Mouse (Mus musculus): ENCODE data around the gene Spata5. TPM values are rescaled to one million over a fixed set of nuclear protein-coding genes. Genes with fewer than 3 reads are reported as not detected.
"Not testable (repeated sequence)": the region's sequence is repeated elsewhere in the genome, so short reads cannot be mapped to it uniquely, and the experiment has no call there.

Spata5 gene
- total RNA-seq, 2 experiments from 2014 or later = 10.9 to 12.9 TPM

DNA sequence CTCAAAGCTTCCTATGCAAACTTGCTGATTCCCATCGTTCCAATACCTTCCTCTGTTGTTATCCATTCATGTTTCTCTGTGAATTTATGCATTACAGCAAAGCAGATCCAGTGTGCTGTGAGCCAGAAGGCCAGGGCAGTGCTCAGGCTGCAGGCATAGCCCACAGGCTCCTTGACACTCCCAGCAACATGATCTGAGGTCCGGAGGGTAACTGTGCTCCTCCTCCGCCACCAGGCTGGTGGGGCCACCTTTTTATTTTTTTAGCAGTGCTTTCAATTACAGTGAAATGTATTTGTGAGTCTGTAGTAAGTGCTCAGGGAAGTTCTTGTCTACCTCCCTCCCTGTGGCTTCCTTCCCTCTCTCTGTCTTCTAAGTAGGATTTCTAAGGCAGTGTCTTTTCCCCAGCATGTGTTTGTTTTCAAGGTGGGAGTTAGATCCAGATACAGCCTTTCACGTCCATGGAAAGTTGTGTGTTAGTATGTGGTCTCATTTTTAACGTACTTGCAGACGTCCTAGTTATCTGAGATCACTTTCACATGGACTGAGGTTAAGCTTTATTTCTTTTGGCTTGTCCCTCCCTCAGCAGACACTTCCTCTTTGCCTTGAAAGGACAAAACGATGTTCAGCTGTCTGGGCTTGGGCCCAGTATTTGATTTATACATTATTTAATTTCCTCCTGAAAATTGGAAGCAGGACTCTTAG is 136.9 kb downstream of the Spata5 start:
- DNase-seq = no peak
- intact Hi-C loops (cut with DNase I; ENCODE audit: low total_unique reads) = no loop called here

DNA sequence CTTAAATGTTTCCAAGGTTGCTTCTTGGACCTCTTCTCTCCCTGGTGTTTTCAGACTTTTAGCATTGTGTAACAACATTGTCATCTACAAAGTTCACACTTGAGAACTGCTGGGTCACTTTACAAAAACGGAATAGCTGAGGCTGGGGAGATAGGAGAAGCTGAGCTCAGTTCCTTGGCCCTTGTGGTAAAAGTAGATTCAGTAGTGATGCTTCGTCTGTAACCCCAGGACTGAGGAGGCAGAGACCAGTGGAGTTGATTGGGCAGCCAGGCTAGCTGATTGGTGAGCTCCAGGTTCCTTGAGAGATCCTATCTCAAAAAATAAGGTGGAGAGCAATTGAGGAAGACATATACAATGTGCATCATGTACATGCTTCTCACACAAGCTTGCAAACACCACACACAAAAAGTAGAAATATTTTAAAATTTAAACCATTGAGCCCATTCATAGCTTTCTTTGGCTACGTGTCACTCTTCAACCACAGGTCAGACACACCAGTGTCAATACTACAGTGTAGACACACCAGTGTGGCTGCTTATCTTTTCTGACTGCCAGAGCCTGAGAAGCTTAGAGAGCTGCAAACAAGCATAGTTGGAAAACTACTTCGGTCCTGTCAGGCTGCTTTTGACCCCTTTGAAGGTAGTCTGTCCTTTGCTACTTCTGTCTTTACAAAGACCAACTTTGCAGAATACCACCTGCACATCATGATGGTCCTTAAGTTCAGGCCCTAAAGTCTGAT is 138.2 kb downstream of the Spata5 start:
- no peak for DNase-seq
- intact Hi-C loops (cut with DNase I; ENCODE audit: low total_unique reads) = no loop called here

DNA sequence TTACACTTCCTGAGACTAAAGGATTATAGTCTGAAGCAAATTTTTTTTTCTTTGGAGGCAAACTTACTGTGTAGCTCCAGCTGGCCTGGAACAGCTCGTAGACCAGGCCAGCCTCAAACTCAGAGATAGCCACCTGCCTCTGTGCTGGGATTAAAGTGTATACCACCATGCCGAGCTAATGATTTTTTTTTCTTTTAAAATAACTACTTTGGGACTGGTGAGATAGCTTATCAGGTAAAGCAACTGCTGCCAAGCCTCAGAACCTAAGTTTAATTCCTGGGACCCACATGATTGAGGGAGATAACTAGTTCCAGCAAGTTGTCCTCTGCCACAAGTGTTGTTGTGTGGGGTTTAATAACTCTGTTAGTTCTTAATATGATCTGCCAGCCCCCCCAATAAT is 139.6 kb downstream of the Spata5 start:
- intact Hi-C loops (cut with DNase I; ENCODE audit: low total_unique reads) = no loop called here
- DNase-seq = no peak

DNA sequence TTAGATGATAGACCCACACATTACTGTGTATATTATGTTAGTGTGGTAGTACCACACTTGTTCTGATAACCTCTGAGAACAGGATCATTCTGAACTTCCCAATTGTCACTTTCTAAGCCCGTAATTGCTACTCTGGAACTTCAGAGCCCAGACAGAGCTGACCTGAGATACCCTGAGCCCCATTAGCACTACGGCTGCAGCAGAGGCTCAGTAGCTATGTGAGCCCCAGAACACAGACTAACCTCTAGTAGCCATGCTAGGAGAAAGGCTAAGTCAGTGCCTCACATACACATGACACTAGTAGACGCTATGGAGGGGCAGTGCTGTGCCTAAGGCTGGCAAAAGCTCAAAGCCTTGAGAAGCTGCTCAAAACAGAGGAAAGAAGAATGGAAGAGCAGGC is 141.8 kb downstream of the Spata5 start:
- DNase-seq = no peak
- intact Hi-C loops (cut with DNase I; ENCODE audit: low total_unique reads) = no loop called here

DNA sequence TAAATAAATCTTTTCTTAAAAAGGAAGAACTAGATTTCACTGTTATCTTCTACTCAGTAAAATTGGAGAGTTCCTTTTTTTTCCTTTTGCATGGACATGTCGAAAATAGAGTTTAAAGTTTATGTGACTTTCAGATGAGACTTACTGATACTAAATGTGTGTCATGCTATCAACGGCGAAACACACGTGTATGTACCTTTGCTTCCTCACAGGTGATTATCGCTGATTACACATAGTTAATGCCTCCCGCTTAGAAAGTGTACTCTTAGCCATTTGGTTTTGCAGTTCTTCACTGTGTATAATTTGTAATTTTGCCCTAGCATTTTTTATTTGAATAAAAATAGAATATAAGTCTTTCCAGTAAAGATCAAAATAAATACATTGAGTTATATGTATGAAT is 146.4 kb downstream of the Spata5 start:
- intact Hi-C loops (cut with DNase I; ENCODE audit: low total_unique reads) = no loop called here
- DNase-seq = no peak

DNA sequence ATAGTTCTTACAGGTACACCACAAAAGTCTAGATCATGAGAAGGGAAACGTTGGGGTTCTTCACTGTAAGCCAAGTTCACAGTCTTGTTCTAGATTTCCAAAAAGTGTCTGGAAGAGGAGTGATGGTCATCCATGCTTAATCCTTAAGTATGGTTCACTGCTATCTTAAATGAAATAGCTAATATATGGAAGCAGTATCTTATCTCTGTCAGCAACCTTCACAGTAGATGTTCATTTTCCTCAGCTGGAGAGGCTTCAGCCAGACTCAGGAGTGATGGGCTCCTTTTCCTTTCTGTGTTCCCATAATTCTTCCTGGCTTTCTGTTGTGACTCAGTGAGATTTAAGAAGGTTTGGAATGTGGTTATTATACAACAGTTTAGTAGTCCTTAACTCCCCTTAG is 147.8 kb downstream of the Spata5 start:
- no peak for DNase-seq
- intact Hi-C loops (cut with DNase I; ENCODE audit: low total_unique reads) = no loop called here

DNA sequence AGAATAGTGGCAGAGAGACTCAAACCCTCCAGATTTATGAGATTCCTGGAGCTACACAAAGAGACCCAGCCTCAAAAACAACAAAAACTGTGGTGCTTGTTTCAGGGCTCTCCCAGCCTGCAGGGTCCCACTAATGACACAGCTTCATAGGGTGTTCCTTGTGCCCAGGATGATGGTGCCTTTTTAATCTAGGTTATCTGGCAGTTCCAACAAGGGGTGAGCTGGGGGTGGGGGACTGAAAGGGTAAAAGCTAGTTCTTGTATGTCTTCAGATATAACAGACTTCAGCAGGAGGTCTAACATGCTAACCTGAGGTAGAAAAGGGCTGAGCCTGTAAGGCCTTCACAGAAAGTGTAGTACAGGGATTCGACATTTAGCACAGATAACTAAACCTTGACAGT is 149.1 kb downstream of the Spata5 start:
- intact Hi-C loops (cut with DNase I; ENCODE audit: low total_unique reads) = no loop called here
- no peak for DNase-seq

DNA sequence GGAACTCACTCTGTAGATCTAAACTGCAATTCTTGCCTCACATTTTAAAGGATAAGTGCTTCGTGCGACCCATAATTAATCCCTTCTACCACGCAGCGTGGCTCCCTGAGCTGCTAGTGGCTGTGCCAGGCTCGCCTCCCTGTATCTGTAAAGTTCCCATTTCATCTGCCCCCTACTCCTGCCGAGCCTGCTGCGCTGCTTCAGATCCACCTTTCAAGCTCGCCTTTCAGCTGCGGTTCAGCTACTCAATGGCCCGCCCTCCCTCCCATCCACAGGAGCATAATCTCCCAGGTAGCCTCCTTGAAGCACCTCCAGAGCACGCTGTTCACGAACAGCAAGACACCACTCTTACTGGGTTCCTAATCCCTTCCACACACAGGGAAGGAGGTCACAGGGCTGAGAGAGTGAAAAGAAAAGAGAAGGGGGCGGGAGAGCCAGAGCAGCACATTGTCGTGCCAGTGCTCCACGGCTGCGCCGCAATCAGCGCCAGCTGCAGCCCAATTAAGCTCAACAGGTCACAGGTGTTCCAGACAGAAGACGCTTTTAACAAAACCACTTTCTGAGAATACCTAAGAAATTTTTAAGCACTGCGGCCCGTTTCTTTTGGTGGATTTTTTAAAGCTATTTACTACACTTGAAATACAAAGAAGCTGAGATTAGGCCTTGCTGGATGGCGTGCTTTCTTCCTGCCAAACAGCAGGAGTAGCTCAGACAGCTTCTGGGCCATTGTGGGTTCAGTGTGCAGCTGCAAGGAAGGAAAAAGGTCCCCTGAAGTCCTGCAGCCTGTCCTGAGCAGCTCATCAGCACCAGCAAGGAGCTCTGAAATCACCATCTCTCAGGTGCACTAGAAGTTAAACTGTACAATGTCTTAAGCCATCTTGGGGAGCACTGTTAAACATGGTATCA is 150.2 kb downstream of the Spata5 start:
- intact Hi-C loops (cut with DNase I; ENCODE audit: low total_unique reads) = no loop called here
- no peak for DNase-seq

DNA sequence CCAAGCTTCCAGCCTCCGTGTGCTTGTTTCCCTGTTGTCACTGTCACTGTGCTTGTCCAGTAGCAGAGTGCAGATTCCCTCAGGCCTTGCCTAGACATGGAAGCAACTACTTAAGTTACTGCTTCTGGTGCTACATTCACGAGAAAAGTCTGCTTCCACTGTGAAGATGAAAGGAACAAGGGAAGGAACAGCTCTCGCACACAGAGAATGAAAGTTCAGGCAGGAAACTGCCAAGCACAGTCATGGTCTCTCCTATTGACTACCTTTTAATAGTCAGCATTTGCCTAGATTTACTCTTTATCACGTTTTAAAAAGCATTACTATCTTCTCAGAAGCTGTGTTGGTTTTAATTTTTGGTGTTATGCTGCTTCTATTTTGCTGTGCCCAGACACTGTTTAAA is 151.9 kb downstream of the Spata5 start:
- no peak for DNase-seq
- intact Hi-C loops (cut with DNase I; ENCODE audit: low total_unique reads) = no loop called here

DNA sequence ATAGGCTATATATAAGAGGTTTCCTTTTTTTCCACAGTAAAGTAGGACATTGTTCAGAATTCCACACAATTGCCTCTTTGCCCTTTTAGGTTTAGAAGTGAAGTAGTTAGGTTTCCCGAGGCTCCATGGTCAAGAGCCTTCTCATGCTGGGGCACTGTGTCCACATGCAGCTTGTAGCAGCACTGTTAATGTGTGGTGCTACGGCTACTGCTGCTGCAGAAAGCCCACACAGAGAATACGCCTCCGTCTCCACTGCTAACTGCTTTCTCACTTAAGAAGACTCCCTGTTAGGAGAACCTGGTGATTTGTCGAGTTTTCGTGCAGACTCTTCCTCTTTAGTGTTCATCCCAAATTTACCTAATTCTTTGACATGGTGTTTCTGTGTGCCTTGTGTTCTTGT is 152.4 kb downstream of the Spata5 start:
- no peak for DNase-seq
- intact Hi-C loops (cut with DNase I; ENCODE audit: low total_unique reads) = no loop called here

DNA sequence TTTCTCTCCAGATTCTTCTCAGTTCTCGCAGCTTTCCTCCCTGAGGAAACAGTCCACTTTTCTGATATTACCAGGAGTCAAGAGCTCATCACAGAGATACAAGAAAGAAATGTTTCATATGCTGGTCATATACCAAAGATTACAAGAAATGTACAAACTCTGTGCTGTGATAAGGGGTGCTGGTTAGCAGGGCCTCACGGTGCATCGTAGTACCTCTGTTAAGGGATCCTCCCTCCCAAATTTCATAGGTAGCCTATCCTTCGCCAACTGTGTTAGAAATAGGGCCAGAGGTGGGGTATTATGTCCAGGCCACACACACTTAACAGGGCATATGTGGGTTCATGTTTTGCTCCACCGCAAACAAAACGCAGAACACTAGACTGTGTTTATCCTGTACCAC is 157.1 kb downstream of the Spata5 start:
- intact Hi-C loops (cut with DNase I; ENCODE audit: low total_unique reads) = no loop called here

DNA sequence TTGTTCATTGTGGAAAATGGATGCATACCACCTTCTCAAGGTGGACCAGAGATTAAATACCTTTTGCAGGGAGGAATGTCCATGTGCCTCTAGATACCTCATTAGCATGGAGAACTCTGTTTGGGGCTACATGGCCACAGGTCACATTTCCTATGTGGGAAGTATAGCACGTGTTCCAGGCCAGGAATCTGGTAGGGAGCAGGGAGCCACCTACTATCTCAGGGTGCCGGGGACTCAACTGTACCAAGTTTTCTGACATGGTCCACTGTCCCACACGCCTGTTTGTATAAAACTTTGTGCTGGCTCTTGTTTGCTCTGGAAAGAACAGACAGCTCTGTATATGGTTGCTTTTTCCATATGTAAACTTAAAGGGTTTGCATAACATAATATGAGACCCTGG is 158.0 kb downstream of the Spata5 start:
- no peak for DNase-seq
- intact Hi-C loops (cut with DNase I; ENCODE audit: low total_unique reads) = no loop called here

More for the DNA sequence above, 157.1 kb downstream of the Spata5 start:
- DNase-seq = no peak

DNA sequence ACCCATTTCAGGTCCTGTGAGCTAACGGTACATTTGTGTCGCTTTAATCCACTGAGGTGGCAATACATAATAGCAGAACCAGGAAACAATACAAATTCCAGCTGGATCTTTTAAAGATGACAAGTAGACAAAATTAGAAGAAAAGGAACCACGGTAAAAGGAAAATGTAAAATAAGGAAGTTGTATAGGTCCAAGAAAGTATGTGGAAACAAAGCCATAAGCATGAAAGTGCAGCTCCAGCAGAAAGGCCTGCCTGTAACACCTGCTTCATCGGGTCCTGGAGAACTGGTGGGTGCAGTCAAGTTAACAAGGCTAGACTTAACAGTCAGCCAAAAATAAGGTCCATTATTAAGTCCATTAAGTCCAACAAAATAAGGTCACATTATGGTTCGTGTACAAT is 164.9 kb downstream of the Spata5 start:
- intact Hi-C loops (cut with DNase I; ENCODE audit: low total_unique reads) = no loop called here
- DNase-seq = no peak

DNA sequence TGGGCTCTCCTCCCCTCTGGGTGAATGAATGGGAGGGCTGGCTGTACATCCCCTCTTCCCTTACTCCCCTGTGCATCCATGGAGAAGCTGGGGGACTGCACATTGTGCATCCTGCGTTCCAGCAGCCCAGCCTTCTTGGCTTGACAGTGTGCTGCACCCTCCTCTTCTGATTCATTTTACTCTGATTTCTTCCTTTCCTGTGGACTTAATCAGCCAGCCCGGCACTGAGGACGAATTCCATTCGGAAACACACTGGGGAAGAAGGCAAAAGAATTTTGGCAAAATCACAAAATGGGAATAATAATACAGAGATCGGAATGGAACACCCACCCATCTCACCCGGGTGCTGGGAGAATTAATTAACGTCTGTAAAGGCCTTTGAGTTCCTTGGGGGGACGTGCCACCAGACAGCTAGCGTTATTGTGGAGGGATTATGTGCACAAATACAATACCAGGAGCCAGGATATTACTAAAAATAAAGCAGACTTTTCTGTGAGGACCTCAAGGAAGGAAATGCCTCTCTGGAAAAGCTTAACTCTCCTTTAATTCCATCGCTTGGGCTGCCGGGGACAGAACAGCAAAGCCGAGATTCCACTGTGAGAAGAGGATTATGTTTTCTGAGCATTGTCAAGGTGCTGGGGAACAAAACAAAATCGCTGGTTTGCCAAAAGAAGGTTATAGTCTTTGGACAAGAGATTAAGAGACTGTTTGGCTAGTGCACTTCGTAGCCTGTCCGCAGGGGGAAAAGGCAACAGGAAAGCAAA is 166.5 kb downstream of the Spata5 start:
- intact Hi-C loops (cut with DNase I; ENCODE audit: low total_unique reads) = no loop called here

DNA sequence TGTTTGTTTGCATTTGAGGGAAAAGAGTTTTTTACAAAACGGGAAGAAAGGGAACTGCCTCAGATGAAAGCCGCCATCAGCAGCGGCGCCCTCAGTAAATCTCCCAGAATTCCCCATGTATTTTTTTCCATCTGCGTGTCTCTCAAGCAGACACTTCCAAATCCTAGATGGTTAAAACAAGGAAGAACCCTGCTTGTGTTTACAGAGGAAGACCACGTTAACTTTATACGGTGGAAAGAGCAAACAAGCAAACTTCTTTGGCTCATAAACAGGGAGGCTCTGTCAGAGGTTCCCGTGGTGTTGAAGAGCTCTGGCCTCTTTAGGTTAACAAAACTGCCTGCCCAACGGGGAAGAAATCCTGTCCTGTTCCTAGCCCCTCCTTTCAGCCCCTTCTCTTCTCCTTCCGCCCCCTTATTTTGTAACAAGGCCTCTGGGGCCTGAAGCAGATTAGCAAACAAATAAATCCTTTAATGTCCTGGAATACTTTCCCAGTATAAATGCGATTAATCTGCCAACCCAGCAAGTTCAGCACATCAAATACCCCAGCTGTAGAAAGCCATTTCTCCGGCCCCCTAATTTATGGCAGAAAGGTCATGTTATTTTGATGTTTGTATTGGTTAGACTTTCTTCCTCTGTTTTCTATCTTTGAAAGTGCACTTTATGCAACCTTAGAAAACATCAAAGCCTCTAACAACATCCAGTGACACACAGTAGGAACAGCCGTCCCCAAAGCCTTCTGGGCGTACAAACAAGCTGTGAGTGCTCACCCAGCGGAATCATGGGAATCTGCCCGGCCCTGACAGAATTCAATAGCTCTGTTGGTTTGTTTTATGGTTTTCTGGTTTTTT is 167.3 kb downstream of the Spata5 start:
- no peak for DNase-seq
- intact Hi-C loops (cut with DNase I; ENCODE audit: low total_unique reads) = no loop called here

More for the DNA sequence above, 166.5 kb downstream of the Spata5 start:
- peak; percentile 32 for DNase-seq

DNA sequence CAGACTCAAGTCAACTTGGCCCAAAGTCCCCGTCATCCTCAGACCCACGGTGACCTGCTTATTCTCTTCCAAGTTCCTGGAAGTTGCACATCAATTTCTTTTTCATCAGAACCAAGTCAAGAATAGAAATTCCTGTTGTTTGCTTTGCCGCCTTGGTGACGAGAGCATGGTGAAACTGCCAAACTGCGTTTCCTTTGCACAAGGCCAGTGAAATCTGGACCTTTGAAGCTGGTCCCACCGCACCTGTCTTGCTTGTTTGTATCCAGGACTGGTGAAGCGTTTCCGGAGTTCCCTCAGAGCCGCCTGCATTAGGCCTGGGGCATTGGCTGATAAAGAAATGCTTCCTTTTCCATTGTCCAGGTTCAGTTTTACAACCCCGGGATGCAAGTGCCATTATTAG is 176.0 kb downstream of the Spata5 start:
- intact Hi-C loops (cut with DNase I; ENCODE audit: low total_unique reads) = no loop called here
- DNase-seq = no peak

DNA sequence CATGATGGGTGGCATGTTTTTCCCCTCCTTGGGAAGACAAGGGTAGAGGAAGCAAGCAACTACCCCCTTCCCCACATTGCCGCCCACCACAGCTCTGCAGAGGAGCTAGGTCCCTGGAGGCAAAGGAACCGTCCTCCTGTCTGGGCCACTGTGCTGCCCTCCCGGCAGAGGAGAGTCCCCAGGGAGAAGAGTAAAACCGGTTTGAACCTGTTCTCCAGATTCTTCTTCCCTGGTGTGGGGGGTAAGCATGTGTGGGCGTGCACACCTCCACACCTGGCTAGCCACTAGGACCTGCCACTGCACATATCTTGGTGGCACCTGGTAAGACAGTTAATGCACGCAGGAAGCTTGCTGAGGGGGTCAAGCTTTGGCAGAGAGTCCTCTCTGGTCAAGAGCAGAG is 176.8 kb downstream of the Spata5 start:
- no peak for DNase-seq
- intact Hi-C loops (cut with DNase I; ENCODE audit: low total_unique reads) = no loop called here

DNA sequence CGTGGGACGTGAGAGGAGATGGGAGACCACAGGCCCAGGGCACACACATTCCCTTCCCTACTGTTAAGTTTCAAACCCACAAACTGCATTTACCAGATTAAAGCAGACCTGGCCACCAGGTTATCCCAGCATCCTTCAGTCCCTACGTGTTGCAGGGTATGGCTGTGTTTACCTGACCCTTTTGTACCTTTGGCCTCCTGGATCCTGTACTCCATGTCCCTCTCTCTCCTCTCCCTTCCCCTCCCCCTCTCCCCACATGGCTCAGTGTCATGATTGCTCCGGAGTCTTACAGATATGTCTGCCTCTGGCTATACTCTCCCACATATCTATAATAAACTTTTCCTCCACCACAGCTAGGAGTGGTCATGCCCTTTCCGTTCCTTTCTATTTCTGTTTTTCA is 177.5 kb downstream of the Spata5 start:
- intact Hi-C loops (cut with DNase I; ENCODE audit: low total_unique reads) = no loop called here
- no peak for DNase-seq

DNA sequence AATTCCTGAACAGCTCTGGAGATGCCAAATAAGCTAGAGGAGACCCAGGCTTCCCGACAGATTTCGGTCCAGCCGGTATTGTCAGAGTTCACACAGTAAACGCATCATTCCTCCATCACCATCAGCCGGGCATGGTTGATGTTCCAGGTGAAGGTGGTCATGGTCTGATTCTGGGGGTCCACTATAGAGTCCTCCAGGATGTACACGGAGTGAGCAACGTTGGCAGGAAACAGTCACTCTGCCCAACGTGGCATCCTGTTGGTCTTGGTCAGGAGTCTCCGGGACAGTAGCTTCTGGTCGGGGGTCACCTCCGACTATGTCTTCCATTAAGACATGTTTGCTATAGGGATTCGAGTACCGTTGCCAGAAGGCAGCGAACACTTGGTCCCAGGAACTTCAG is 179.9 kb downstream of the Spata5 start:
- intact Hi-C loops (cut with DNase I; ENCODE audit: low total_unique reads); DNase-seq: not testable (repeated sequence)
